2 mouse cellular contexts compared by ENCODE assay signal in the genomic region with DNA sequence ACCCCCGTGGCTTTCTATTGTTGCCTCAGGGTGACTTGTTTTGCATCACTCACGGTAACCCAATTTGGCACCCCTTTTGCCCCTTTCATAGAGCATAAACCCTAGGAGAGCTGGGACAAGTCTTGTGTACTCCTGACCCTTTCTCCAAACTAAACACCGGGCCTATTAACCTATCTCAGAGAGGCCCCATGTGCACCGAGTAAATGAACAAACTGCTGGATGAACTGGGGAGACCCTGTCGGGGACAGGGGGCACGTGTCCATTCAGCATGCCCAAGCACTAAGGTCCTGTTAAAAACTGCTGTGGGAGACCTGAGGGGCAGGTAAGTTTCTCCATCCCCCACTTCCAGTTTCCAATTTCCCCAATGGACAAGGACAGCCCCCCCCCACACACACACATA.
TF ChIP-seq lines count a peak whose summit lies in the region.

No protein-coding gene starts in this region.

TF ChIP-seq in CH12.LX, 34 proteins besides CTCF, POLR2A, EP300 and RAD21:
- TF ChIP-seq UBTF (IDR thresholded peaks at IDR 0.05; ENCODE audit: low read depth, low read length) (no peak), MEF2A (IDR thresholded peaks at IDR 0.05; ENCODE audit: borderline replicate concordance, low read depth, low read length) (no peak), MXI1 (IDR thresholded peaks at IDR 0.05; ENCODE audit: low read depth, low read length) (no peak), HCFC1 (IDR thresholded peaks at IDR 0.05; ENCODE audit: low read depth, low read length) (no peak), IRF4 (IDR thresholded peaks at IDR 0.05; ENCODE audit: low read depth, low read length) (no peak), ZC3H11A (IDR thresholded peaks at IDR 0.05; ENCODE audit: low read depth, low read length) (no peak), PAX5 (IDR thresholded peaks at IDR 0.05; ENCODE audit: low read length) (no peak), JUND (conservative IDR thresholded peaks at IDR 0.05; ENCODE audit: low read depth, low read length) (no peak), MAZ (IDR thresholded peaks at IDR 0.05; ENCODE audit: low read depth, low read length) (no peak)

TF ChIP-seq in MEL, 35 proteins besides CTCF, POLR2A, EP300 and RAD21:
- TF ChIP-seq KAT2A (conservative IDR thresholded peaks at IDR 0.05; ENCODE audit: low read depth, low read length) (no peak), MAFK (IDR thresholded peaks at IDR 0.05; ENCODE audit: borderline replicate concordance, low read depth, low read length) (no peak), MXI1 (IDR thresholded peaks at IDR 0.05; ENCODE audit: low read depth, low read length) (no peak), UBTF (IDR thresholded peaks at IDR 0.05; ENCODE audit: borderline replicate concordance, insufficient read depth, low read depth, low read length) (no peak), MYB (IDR thresholded peaks at IDR 0.05; ENCODE audit: low read depth, low read length) (no peak), GABPA (IDR thresholded peaks at IDR 0.05; ENCODE audit: low read depth, low read length) (no peak)
